Mouse (Mus musculus): ENCODE data around the gene Bbc3.
"Not testable (repeated sequence)": the region's sequence is repeated elsewhere in the genome, so short reads cannot be mapped to it uniquely, and the experiment has no call there.

The Bbc3 gene

GRCm38 (mm10) chr7:16294837-16295236 is 13.4 kb upstream of the Bbc3 start:
- DNase-seq: peak; percentile 97

GRCm38 (mm10) chr7:16295321-16295900 is 12.8 kb upstream of the Bbc3 start:
- DNase-seq: peak; percentile 86

GRCm38 (mm10) chr7:16296146-16296545 is 12.0 kb upstream of the Bbc3 start:
- no peak for DNase-seq

- peak; percentile 95 for DNase-seq
Observed at GRCm38 (mm10) chr7:16296766-16297390, 11.3 kb upstream of the Bbc3 start.

- DNase-seq: no peak
Observed at GRCm38 (mm10) chr7:16297616-16298015, 10.6 kb upstream of the Bbc3 start.

GRCm38 (mm10) chr7:16298927-16299326 is 9.3 kb upstream of the Bbc3 start:
- no peak for DNase-seq

GRCm38 (mm10) chr7:16299419-16300035 is 8.7 kb upstream of the Bbc3 start:
- DNase-seq: peak; percentile 92

- DNase-seq: not testable (repeated sequence)
Observed at GRCm38 (mm10) chr7:16307141-16307540, 1.1 kb upstream of the Bbc3 start.

GRCm38 (mm10) chr7:16308555-16309317 is 543 bp downstream of the Bbc3 start:
- peak; percentile 44 for DNase-seq

GRCm38 (mm10) chr7:16309318-16310019 is 1.3 kb downstream of the Bbc3 start:
- DNase-seq: peak; percentile 96

- DNase-seq: peak; percentile 91
Observed at GRCm38 (mm10) chr7:16310020-16310520, 1.9 kb downstream of the Bbc3 start.

- DNase-seq: peak; percentile 54
Observed at GRCm38 (mm10) chr7:16310521-16311452, 2.6 kb downstream of the Bbc3 start.

- DNase-seq: peak; percentile 43
Observed at GRCm38 (mm10) chr7:16311453-16312004, 3.3 kb downstream of the Bbc3 start.

GRCm38 (mm10) chr7:16312011-16312671 is 3.9 kb downstream of the Bbc3 start:
- DNase-seq: peak; percentile 67

GRCm38 (mm10) chr7:16312672-16313311 is 4.6 kb downstream of the Bbc3 start:
- peak; percentile 89 for DNase-seq

- peak; percentile 91 for DNase-seq
Observed at GRCm38 (mm10) chr7:16313481-16314220, 5.5 kb downstream of the Bbc3 start.

- DNase-seq: no peak
Observed at GRCm38 (mm10) chr7:16314221-16314775, 6.1 kb downstream of the Bbc3 start.

- DNase-seq: peak; percentile 51
Observed at GRCm38 (mm10) chr7:16315222-16315759, 7.1 kb downstream of the Bbc3 start.

GRCm38 (mm10) chr7:16317094-16317493 is 8.9 kb downstream of the Bbc3 start:
- DNase-seq: no peak
